Mouse (Mus musculus) retina, adult 2 months (tissue): Measurements from ENCODE around the gene Tfap4.
"Not testable (repeated sequence)": the region's sequence is repeated elsewhere in the genome, so short reads cannot be mapped to it uniquely, and the experiment has no call there.

ENCODE experiments used
- DNase-seq: peaks from one replicate; pipeline ENCODE4 v3.0.0-alpha.2; 2012; ENCODE audit warnings: low read depth, low spot score

Gene Tfap4

GRCm38 (mm10) chr16:4552829-4553550, 6.7 kb downstream of the Tfap4 start:
- DNase-seq, result no peak

- no peak for DNase-seq
Measured at GRCm38 (mm10) chr16:4551885-4552284, 7.8 kb downstream of the Tfap4 start.

GRCm38 (mm10) chr16:4551056-4551455, 8.6 kb downstream of the Tfap4 start:
- peak; percentile 56 for DNase-seq

GRCm38 (mm10) chr16:4548953-4549688, 10.5 kb downstream of the Tfap4 start:
- no peak for DNase-seq

- DNase-seq, result no peak
Measured at GRCm38 (mm10) chr16:4547611-4548010, 12.0 kb downstream of the Tfap4 start.

GRCm38 (mm10) chr16:4546838-4547237, 12.8 kb downstream of the Tfap4 start:
- no peak for DNase-seq

GRCm38 (mm10) chr16:4544845-4545244, 14.8 kb downstream of the Tfap4 start:
- DNase-seq, result no peak

- DNase-seq, result no peak
Measured at GRCm38 (mm10) chr16:4543266-4543665, 16.4 kb downstream of the Tfap4 start.

GRCm38 (mm10) chr16:4542236-4542774, 17.3 kb downstream of the Tfap4 start:
- no peak for DNase-seq

GRCm38 (mm10) chr16:4541501-4542198, 18.0 kb downstream of the Tfap4 start, which contains the start of gene Srl:
Gene Srl, minus strand, starts transcription at chr16:4541816.
- DNase-seq, result peak; percentile 98

GRCm38 (mm10) chr16:4541033-4541432, 18.6 kb downstream of the Tfap4 start:
- no peak for DNase-seq

- DNase-seq, result no peak
Measured at GRCm38 (mm10) chr16:4540064-4540775, 19.4 kb downstream of the Tfap4 start.

- DNase-seq, result no peak
Measured at GRCm38 (mm10) chr16:4539521-4539920, 20.1 kb downstream of the Tfap4 start.

- DNase-seq, result no peak
Measured at GRCm38 (mm10) chr16:4537616-4538358, 21.9 kb downstream of the Tfap4 start.

GRCm38 (mm10) chr16:4527373-4527772, 32.3 kb downstream of the Tfap4 start:
- not testable (repeated sequence) for DNase-seq

GRCm38 (mm10) chr16:4523313-4524004, 36.2 kb downstream of the Tfap4 start:
- no peak for DNase-seq

GRCm38 (mm10) chr16:4522879-4523278, 36.8 kb downstream of the Tfap4 start:
- DNase-seq, result no peak

GRCm38 (mm10) chr16:4521735-4522530, 37.7 kb downstream of the Tfap4 start:
- no peak for DNase-seq

GRCm38 (mm10) chr16:4521074-4521667, 38.5 kb downstream of the Tfap4 start:
- no peak for DNase-seq
